Mouse (Mus musculus) forebrain, embryonic 11.5 days (tissue): ENCODE data around the gene Csrnp3. TPM values are rescaled to one million over a fixed set of nuclear protein-coding genes. Genes with fewer than 3 reads are reported as not detected.

Experiments used
- ATAC-seq: fragments of 200-750 bp; cut with Nextera tagmentation; replicated peaks from 2 replicates; pipeline ENCODE4 v1.8.0; 2017; ENCODE audit warnings: moderate TSS enrichment; ENCODE audit not compliant: low FRiP score
- DNase-seq: peaks from one replicate; pipeline ENCODE4 v3.0.0-alpha.2; 2017; ENCODE audit warnings: low spot score
- H3K27ac ChIP-seq: fragments of 300-500 bp; sonication (generic); 2 replicates; pipeline ENCODE4 v1.5.1; 2014; ENCODE audit warnings: low read depth, low read length
- H3K27me3 ChIP-seq: fragments of 300-500 bp; sonication (generic); 2 replicates; pipeline ENCODE4 v1.6.1; 2014; ENCODE audit warnings: mild to moderate bottlenecking, low read length, mixed read lengths; ENCODE audit not compliant: control insufficient read depth, insufficient read depth
- H3K36me3 ChIP-seq: fragments of 300-500 bp; sonication (generic); 2 replicates; pipeline ENCODE4 v1.6.1; 2014; ENCODE audit warnings: mild to moderate bottlenecking, low read length, moderate library complexity, mixed read lengths; ENCODE audit not compliant: control insufficient read depth, insufficient read depth
- H3K4me1 ChIP-seq: fragments of 300-500 bp; sonication (generic); replicated peaks from 2 replicates; pipeline ENCODE4 v1.6.1; 2014; ENCODE audit warnings: low read length, mixed read lengths; ENCODE audit not compliant: control insufficient read depth, insufficient read depth
- H3K4me2 ChIP-seq: fragments of 300-500 bp; sonication (generic); 2 replicates; pipeline ENCODE4 v1.6.1; 2014; ENCODE audit warnings: low read depth, mild to moderate bottlenecking, low read length, moderate library complexity, mixed read lengths; ENCODE audit not compliant: severe bottlenecking
- H3K4me3 ChIP-seq: fragments of 300-500 bp; sonication (generic); 2 replicates; pipeline ENCODE4 v1.5.1; 2014; ENCODE audit warnings: low read depth, low read length
- H3K9ac ChIP-seq: fragments of 300-500 bp; sonication (generic); 2 replicates; pipeline ENCODE4 v1.6.1; 2014; ENCODE audit warnings: low read length
- H3K9me3 ChIP-seq: fragments of 300-500 bp; sonication (generic); 2 replicates; pipeline ENCODE4 v1.6.1; 2016; ENCODE audit warnings: low read length, mixed read lengths; ENCODE audit not compliant: control insufficient read depth
- WGBS: fragments of 180-500 bp; shearing (Covaris S2); extraction: QIAGEN DNeasy Blood & Tissue Kit; methylation state at CpG from one replicate; pipeline ENCODE4 v1.1.7; 2014; 5-methylcytosine and 5-hydroxymethylcytosine counted together
- polyA plus RNA-seq: library from polyadenylated mRNA; unstranded; fragments of >200 nt; fragmentation: Nextera tagmentation; extraction: Ambion mirVana; gene quantifications from 2 replicates; pipeline ENCODE4 v1.2.1, GENCODE M21; 2014

Gene Csrnp3
- polyA plus RNA-seq, 1 experiment from 2014 or later, result 13.4 TPM

DNA sequence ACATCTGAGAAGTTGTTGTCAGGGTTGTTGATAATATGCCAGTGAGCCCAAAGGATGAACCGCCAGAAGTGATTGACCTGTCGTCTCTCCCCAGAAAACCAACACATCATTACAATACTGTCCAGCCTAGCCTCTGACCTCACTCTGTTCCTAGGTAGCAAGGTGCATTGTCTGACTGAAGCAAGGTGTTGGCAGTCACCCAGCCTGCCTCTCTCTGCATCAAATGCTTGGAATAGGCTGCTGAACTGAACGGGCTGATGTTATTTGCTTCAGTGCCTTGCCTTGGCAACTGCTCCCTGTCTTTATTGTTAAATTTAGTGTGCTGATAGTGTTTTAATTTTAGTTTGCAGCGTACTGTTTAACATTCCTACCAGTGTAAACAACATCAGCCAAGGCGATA lies 51.0 kb downstream of the Csrnp3 start:
- DNase-seq, result no peak
- peak overlapping the region; percentile 1; the same call in 1 of the 2 replicates for H3K27ac ChIP-seq

GRCm38 (mm10) chr2:65897084-65897483 lies 51.5 kb downstream of the Csrnp3 start:
- Histone ChIP-seq H3K36me3 (no peaks in the 10 kb centered on the region), H3K9me3 (no peaks in the 10 kb centered on the region), H3K27ac (peak overlapping the region; percentile 1; the same call in 1 of the 2 replicates), H3K4me1 (no peaks in the 10 kb centered on the region), H3K4me3 (no peak overlapping the region), H3K9ac (no peak overlapping the region), H3K27me3 (no peaks in the 10 kb centered on the region), H3K4me2 (no peak overlapping the region)
- DNase-seq (no peak), ATAC-seq (peak; percentile 64)
- 21% methylated on average over 4 of the region's 4 CpGs for WGBS

More for the DNA sequence above, 51.0 kb downstream of the Csrnp3 start:
- Histone ChIP-seq H3K27me3 (no peaks in the 10 kb centered on the region), H3K4me3 (no peak overlapping the region), H3K4me1 (no peaks in the 10 kb centered on the region), H3K36me3 (no peaks in the 10 kb centered on the region), H3K4me2 (no peak overlapping the region), H3K9ac (no peak overlapping the region), H3K9me3 (no peaks in the 10 kb centered on the region)
- ATAC-seq, result 0 out of 2 replicates have a peak, but pooled peaks have one; percentile 31
- WGBS, result 47% methylated on average over 5 of the region's 5 CpGs

DNA sequence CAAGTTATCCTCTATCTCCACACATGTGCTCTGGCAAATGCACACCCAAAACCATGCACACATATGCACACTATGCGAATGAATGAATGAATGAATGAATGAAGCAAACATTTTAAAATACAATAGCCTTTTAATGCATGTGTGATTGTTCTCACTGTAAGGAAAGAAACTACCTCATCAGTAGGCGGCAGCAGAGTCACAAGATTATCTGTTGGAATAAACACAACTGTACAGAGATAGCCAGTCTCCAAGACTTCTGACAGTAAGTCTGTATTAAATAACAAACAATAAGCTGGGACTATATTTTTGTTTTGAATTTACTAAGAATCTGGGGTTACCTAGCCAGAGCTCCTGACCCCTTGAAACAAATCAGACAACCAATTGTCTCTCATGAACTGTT lies 53.9 kb downstream of the Csrnp3 start:
- Histone ChIP-seq H3K36me3 (no peaks in the 10 kb centered on the region), H3K4me3 (no peak overlapping the region), H3K27me3 (no peaks in the 10 kb centered on the region), H3K9me3 (no peaks in the 10 kb centered on the region), H3K4me2 (no peak overlapping the region), H3K4me1 (no peaks in the 10 kb centered on the region), H3K9ac (no peak overlapping the region), H3K27ac (no peak overlapping the region)
- WGBS, result 85% methylated on average over 2 of the region's 2 CpGs
- ATAC-seq (no peak), DNase-seq (no peak)

DNA sequence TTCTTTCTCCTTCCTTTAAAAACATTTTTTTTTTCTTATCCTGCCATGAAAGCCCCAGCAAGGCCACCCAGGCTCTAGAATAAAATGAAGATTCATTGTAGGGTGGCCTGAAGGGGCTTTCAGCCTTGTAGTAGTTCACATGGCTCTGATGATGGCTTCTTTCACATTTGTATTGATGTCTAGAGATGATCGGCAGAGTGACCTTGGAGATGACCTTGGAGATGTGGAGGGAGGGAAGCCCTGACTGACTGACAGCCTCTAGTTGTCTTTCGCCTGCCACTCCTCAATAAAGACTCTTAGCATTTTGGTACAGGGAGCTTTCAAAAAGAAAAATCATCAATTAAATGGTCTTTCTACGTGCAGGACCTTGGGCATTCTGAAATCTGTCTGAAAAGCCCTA lies 63.0 kb downstream of the Csrnp3 start:
- no peak for ATAC-seq
- Histone ChIP-seq H3K9me3 (no peaks in the 10 kb centered on the region), H3K4me1 (0 out of 2 replicates have a peak, but pooled peaks cover 4% of the 10 kb centered on the region), H3K4me3 (no peak overlapping the region), H3K27ac (no peak overlapping the region), H3K9ac (no peak overlapping the region), H3K27me3 (no peaks in the 10 kb centered on the region), H3K36me3 (no peaks in the 10 kb centered on the region), H3K4me2 (no peak overlapping the region)
- WGBS, result 64% methylated on average over 3 of the region's 3 CpGs
- no peak for DNase-seq

DNA sequence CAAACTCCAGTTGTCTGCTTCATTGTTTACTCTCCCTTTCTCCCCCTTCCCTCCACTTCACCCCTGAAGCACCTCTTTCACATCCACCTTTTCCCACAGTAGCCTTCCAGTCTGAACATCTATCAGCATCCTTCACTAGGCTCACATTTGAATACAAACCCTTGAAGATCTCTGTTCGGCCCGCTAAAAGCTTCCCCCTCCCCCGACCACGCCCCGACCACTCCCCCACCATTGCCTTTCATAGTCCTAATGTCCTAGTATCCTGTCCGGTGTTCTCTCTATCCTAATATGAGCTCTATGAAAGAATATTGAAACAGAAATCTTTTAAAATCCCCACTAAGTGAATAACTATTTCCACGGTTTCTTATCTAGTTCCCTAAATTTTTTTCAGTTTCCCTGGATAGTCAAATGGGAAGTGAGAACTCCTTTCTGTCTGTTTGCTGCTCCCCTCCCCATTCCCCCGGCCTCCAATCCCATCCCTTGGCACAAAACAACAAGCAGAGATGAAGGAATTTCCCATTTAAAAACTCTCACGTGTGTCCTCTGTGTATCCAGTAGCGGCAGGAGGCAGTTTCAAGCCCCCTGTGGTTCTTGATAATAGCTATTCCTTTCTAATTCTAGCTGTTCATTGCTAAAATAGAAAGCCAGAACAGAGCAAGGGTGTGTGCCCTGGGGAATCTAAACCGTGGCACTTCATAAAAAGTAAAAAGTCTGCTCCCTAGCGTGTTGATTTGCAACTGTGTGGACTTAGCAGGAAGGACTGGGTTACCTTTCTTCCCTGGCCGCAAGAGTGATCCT lies 64.4 kb downstream of the Csrnp3 start:
- peak; percentile 60 for ATAC-seq
- H3K4me2 ChIP-seq, result peak overlapping the region; percentile 5; the same call in 1 of the 2 replicates
- no peaks in the 10 kb centered on the region for H3K9me3 ChIP-seq
- 8% methylated on average over 13 of the region's 13 CpGs for WGBS
- no peak overlapping the region for H3K4me3 ChIP-seq
- H3K4me1 ChIP-seq, result 0 out of 2 replicates have a peak, but pooled peaks cover 4% of the 10 kb centered on the region
- no peak overlapping the region for H3K9ac ChIP-seq
- no peak overlapping the region for H3K27ac ChIP-seq
- H3K36me3 ChIP-seq, result no peaks in the 10 kb centered on the region
- no peaks in the 10 kb centered on the region for H3K27me3 ChIP-seq
- DNase-seq, result no peak

- Histone ChIP-seq H3K36me3 (no peaks in the 10 kb centered on the region), H3K4me3 (no peak overlapping the region), H3K27me3 (no peaks in the 10 kb centered on the region), H3K4me2 (no peak overlapping the region), H3K9ac (no peak overlapping the region), H3K4me1 (peaks cover 6% of the 10 kb centered on the region; the same call in 1 of the 2 replicates), H3K27ac (no peak overlapping the region), H3K9me3 (no peaks in the 10 kb centered on the region)
- DNase-seq (no peak), ATAC-seq (no peak)
- WGBS, result 71% methylated on average over 7 of the region's 7 CpGs
Measured at GRCm38 (mm10) chr2:65915994-65916393, 70.4 kb downstream of the Csrnp3 start.

DNA sequence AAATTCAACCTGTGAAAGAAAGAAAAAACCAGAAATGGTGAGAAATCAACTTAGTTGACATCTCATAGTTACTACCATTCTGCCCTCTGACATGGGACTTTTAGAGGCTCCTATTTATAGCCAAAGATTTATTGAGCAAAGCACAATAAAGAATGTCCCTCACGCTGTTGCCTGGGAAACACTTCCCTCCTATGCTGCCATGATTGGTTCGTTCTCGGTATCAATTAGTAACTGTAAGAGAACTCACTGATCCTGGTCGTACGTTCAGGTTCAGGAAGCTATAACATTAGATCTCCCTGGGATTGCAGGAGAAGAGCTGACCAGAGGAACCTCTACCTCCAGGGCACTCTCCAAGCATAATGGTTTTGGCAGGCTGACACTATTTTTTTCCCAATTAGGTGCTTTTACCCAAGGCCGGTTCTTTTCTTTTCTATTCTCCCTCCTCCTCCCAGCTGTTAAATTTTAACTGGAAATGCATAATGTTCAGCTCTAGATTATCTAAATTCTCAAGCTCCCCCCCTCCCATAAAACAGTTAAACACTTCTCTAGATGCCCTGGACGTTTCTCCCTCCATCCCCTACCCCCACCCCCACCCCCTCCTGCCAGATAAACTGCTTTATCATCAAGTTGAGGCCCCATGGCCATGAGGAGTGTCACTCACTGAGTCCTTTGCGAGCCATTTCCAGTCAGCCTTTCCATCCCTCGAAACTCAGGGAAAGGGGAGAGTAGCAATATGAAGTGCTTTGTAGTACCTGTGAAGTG lies 75.3 kb downstream of the Csrnp3 start:
- DNase-seq, result no peak
- WGBS, result 37% methylated on average over 9 of the region's 9 CpGs
- H3K4me2 ChIP-seq, result 0 out of 2 replicates have a peak overlapping the region, but pooled peaks have one; percentile 15

GRCm38 (mm10) chr2:65925363-65925941 lies 79.9 kb downstream of the Csrnp3 start:
- 74% methylated on average over 15 of the region's 15 CpGs for WGBS
- peaks cover 4% of the 10 kb centered on the region; the same call in 1 of the 2 replicates for H3K4me1 ChIP-seq
- H3K27me3 ChIP-seq, result no peaks in the 10 kb centered on the region
- ATAC-seq (no peak), DNase-seq (no peak)
- H3K27ac ChIP-seq, result no peak overlapping the region
- no peaks in the 10 kb centered on the region for H3K36me3 ChIP-seq
- no peak overlapping the region for H3K4me2 ChIP-seq
- H3K4me3 ChIP-seq, result no peak overlapping the region
- no peak overlapping the region for H3K9ac ChIP-seq
- H3K9me3 ChIP-seq, result no peaks in the 10 kb centered on the region

More for the DNA sequence above, 75.3 kb downstream of the Csrnp3 start:
- Histone ChIP-seq H3K36me3 (no peaks in the 10 kb centered on the region), H3K4me3 (no peak overlapping the region), H3K27ac (no peak overlapping the region), H3K9ac (no peak overlapping the region; the same call in 1 of the 2 replicates), H3K4me1 (peaks cover 6% of the 10 kb centered on the region; the same call in 1 of the 2 replicates), H3K27me3 (no peaks in the 10 kb centered on the region), H3K9me3 (no peaks in the 10 kb centered on the region)
- ATAC-seq, result 0 out of 2 replicates have a peak, but pooled peaks have one; percentile 30
